Mouse (Mus musculus) C2C12 (cell line): ENCODE data around the gene Mpdz.

Experiments
- CTCF ChIP-seq: IDR thresholded peaks from one replicate; pipeline ENCODE4 v1.5.1; 2011; ENCODE audit not compliant: control insufficient read depth, insufficient read depth, insufficient read length
- USF1 ChIP-seq: IDR thresholded peaks from one replicate; pipeline ENCODE4 v1.6.1; 2011; ENCODE audit warnings: low read depth, mild to moderate bottlenecking, control low read depth, moderate library complexity

DNA sequence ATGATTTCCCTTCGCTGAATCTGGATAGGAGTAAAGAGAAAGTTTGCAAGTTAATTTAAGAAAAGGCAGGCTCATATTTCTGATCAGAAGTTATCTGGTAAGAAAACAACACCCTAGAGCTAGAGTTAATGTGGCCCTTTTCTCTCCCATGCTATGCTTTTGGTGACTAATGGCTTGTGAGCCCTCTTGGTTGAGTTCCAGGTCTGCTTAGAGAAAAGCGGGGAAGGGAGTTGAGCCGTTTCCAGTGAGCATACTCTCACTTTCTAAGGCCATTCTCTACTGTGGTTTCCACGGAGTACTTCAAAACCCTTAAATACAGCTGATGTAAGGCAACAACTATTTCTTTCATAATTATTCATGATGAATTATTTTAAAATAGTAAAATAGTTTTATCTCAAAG is 11.8 kb downstream of the Mpdz start:
- no peak for TF ChIP-seq CTCF
- no peak for TF ChIP-seq USF1
